Mouse (Mus musculus) 416B (cell line): ENCODE data around the gene Pitpnc1.
A peak's percentile ranks its signal among the peaks of the same experiment; 100 is the strongest.

ENCODE experiments used
- DNase-seq: peaks from one replicate; pipeline ENCODE4 v3.0.0; 2011; ENCODE audit warnings: low read depth

Pitpnc1 gene

DNA sequence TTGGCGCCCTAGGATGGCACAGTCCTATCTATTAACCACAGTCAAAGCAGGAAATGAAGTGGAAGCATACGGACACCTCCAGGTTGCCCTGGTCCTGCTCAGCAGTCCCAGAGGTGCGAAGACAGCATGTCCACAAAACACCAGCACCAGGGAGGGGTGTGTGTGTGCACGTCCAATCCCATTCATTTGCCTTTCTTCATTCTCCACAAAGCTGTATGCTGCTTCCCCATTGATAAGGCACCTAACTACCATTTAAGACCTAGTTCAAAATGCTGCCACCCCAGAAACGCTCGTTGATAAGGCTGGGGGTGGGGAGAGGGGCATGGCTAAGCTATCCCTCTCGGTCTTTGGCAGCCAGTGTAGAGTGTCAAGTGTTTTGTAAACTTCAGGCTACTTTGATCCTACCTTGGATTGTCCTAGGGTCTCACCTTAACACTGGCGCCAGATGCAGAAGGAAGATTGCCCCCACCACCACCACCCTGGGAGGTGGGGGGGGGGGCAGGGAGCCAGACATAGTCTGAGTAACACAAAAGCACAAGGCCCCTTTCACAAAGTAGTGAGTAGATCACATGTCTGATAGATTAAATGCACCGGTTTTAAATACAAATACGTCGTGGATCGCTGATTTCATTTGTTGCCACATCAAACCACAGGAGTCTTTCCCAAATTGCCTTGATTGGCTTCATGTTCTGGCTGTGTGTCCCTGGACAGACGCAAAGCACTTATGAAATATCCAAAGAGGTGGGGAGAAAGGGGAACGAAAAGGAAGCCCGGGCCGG, 2.1 kb downstream of the Pitpnc1 start:
- peak; percentile 71 for DNase-seq

DNA sequence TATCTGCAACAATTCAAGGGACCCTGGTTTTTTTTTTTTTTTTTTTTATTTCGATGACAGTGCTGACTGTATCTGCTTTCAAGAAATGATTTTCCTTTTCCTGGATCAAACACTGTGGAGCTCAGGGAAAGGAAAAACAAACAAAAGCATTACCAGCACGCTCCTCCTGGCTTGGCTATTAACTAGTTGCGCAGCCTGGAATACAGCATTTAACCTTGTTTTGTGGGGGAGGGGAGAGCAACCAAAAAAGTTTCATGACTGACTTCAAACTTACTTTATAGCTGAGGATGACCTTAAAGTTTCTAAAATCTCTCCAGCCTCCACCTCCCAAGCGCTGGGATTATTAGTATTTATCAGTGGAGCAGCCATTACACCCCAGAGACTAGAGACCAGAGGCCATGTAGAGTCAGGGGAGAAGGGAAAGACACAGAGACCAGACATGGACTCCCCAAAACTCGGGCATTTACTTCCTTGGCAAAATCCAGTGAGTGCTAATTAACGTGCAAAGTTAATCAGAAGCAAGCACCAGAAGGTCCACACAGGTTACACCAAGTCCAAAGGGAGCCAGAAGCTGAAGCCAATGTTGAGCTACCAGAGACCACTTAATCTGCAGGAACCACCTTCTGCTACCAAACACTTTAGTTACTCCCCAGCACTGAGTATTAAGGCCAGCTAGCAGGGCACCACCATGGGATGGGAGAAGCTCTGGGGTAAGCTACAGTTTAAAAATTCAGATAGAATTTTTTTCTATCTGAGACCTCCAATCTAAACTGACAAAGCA, 3.7 kb downstream of the Pitpnc1 start:
- no peak for DNase-seq

- DNase-seq, result peak; percentile 60
These were observed 4.5 kb downstream of the Pitpnc1 start for GRCm38 (mm10) chr11:107465969-107466368.

DNA sequence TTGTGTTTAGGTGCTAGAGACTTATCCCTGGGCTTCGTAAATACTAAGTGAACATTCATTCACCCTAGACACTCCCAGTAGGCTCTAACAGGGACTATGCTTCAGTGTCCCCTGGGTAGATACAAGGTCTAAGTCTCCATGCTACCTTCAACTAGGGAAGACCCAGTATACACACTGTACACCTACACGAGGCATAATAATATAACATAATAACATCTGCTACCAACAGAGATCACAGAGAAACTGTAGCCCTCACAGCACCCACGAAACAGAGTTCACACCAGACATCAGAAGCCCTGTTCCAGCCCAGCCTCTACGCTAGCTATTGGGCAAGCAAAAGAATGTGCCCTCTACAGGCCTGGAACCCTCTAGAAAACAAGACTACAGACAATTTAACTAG, 5.5 kb downstream of the Pitpnc1 start:
- no peak for DNase-seq

DNA sequence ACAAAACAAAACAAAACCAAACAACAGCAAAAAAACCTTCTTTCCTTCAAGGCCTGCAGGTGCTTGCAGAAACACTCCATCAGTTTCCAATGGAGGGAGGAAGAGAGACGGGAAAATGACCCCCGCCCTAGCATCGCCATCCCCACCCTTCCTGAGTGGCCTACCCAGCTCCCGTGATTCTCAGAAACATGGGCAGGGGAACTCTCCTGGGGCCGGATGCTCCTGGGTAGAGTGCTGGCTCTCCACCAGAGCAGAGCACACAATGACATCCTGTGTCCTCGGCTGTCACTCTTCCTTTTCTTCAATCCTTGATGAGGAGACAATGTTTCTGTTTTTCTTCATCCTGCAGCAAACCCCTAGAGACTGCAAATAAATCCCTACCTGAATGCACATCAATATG, 6.4 kb downstream of the Pitpnc1 start:
- no peak for DNase-seq

DNA sequence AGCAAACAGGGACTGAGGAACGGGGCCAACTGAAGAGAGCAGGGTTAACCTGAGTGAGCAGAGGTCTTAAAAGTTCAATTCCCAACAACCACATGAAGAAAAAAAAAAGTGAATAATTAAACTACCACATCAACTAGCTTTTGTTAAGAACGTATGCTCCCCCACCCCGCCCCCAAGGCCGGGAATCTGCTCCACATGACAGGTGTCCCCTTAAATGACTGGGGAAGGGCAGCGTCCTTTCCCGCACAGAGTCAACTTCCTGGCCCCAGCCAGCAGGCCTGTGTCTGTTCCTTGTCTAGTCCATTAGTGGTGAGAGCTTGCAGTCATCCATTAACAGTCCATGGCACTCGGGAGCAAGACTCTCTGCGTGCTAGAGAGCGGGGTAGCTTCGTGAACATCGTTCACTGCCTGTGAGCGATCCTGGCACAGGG, 7.2 kb downstream of the Pitpnc1 start:
- DNase-seq, result no peak

DNA sequence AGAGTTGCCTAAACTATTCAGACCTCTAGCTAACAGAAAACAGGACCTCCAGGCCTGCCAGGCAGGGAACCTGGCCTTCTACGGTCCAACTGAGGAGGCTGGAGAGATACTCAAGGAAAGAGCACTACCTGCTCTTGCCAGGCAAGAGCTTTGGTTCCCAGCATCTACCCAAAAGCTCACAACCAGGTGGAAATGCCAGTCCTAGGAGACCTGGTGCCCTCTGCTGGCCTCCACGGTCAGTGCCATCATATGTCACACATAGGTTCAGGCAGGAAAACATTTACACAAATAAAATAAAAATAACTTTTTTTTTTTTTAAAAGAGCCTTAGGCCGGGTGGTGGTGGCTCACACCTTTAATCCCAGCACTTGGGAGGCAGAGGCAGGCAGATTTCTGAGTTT, 8.0 kb downstream of the Pitpnc1 start:
- no peak for DNase-seq

GRCm38 (mm10) chr11:107459828-107460227, 10.7 kb downstream of the Pitpnc1 start:
- DNase-seq, result no peak

- DNase-seq, result no peak
These were observed 11.5 kb downstream of the Pitpnc1 start for GRCm38 (mm10) chr11:107458986-107459385.

DNA sequence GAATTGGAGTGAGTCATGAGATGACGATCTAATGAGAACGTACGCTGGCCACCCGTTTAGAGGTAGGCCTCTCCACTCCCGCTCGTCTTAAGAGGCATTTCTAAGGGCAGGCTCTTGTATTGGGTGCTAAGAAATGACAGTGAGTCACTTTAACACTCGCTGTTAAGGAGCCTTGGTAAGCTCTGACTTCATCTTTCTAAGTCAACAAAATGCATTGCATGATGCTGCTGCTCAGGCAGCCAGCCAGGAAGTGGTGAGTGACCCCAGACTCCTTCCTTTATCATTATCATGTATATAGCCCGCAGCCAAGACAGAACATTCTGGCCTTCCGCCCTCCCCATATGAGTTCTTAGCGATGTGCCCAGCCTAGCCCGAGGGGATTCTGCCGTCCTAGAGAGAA, 12.2 kb downstream of the Pitpnc1 start:
- peak; percentile 84 for DNase-seq

GRCm38 (mm10) chr11:107457282-107457681, 13.2 kb downstream of the Pitpnc1 start:
- no peak for DNase-seq

GRCm38 (mm10) chr11:107454546-107455462, 15.7 kb downstream of the Pitpnc1 start:
- peak; percentile 87 for DNase-seq

DNA sequence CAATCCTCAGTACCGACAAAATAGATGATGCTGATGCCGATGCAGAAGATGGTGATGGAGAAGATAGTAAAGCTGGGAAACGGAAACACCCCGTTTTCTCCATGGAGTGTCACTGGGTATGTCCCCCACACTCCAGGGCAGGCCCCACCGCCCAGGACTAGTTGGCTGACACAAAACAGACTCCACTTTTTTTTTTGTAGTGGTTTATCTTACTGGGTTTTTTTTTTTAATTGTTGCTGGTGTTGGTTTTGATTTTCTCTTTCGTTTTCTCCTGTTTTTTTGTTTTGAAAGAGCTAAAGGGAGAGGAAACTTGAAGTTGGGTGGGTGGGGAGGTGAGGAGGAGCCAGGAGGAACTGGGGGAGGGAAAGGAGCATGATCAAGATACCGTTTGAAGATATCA, 18.4 kb downstream of the Pitpnc1 start:
- no peak for DNase-seq

GRCm38 (mm10) chr11:107451106-107451505, 19.4 kb downstream of the Pitpnc1 start:
- DNase-seq, result peak; percentile 94

GRCm38 (mm10) chr11:107450097-107450496, 20.4 kb downstream of the Pitpnc1 start:
- DNase-seq, result no peak

DNA sequence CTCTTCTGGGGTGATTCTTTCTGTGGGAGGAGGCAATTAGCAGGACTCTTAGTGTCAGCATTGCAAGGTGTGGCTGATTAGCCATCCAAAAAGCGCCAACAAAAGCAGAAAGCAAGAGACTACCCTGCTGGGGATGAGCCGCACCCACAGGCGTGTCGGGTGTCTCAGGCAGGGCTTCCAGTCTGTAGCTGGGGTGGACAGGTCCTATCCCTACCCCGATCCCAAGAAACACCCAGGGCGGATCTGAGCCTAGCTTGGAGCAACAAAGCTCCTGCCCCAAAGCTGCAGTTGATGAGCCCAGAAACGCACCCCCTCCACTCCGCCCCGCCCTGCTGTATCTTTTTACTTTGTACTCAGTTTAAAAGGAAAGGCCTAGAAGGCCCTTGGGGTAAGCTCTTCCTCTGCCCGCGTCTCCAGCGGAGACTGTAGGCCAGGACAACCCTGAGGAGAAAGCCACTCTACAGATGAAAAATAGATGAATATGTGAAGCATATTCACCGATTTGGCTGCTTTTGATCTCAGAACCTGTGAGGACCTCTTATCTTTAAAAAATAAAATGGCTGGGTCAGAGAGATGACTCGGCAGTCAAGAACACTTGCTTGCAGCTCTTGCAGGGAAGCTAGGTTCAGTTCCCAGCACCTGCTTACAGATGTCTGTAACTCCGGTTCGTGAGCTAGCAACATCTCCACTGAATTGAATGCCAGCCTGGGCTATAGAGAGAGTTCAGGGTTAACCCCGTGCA, 21.2 kb downstream of the Pitpnc1 start:
- DNase-seq, result no peak

DNA sequence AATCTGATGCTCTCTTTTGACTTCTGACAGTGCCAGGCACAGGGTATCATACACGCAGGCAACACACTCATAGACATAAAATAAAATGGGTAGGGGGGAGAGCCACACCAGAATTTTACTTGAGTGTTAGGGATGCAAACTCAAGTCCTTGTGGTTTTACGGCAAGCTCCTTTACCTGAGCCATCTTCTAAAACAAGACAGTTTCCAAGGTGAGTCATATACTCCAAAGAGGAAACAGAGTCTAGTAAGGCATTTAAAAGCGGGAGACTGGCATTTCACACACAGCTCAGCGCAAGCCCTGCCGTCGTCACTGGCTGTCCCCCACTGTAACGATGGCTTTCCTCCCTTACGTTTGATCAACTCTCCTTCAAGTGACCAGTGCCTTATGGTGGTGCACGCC, 22.6 kb downstream of the Pitpnc1 start:
- DNase-seq, result no peak

DNA sequence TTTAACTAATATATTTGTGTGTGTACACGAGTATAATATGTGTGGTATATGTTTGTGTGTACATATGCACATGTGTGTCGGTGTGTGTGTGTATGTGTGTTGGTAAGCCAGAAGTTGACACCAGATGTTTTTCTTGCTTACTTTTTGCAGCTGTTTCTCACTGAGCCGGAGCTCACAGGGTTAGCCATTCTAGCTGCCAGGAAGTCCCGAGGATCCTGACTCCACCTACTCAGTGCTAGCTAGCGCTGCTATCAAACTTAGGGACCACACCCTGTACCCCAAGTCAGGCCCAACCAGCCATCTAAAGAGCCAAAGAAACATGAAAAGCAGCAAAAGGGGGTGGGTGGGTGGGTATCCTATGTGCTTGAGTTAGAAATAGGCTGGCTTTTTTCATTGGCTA, 23.1 kb downstream of the Pitpnc1 start:
- DNase-seq, result no peak

GRCm38 (mm10) chr11:107446650-107447049, 23.8 kb downstream of the Pitpnc1 start:
- peak; percentile 35 for DNase-seq

GRCm38 (mm10) chr11:107445683-107446082, 24.8 kb downstream of the Pitpnc1 start:
- no peak for DNase-seq
